Mouse (Mus musculus) hindbrain, embryonic 16.5 days (tissue): ENCODE measurements at regions not wholly inside any gene's neighbourhood (a gene's known extent, or its start where the extent isn't known, plus 50 kb on each side); places are given as distances from the start of the nearest gene placed in this dataset.
A peak's percentile ranks its signal among the peaks of the same experiment; 100 is the strongest.

Experiments used
- ATAC-seq: fragments of 200-750 bp; cut with Nextera tagmentation; 2 replicates; pipeline ENCODE4 v1.8.0; 2017; ENCODE audit warnings: moderate TSS enrichment, moderate library complexity
- H3K27ac ChIP-seq: fragments of 300-500 bp; sonication (generic); 2 replicates; pipeline ENCODE4 v1.5.1; 2014; ENCODE audit warnings: low read depth, mild to moderate bottlenecking, control low read depth, low read length, moderate library complexity
- H3K27me3 ChIP-seq: fragments of 300-500 bp; sonication (generic); replicated peaks from 2 replicates; pipeline ENCODE4 v1.6.1; 2014; ENCODE audit warnings: low read length; ENCODE audit not compliant: control insufficient read depth, insufficient read depth
- H3K36me3 ChIP-seq: fragments of 300-500 bp; sonication (generic); 2 replicates; pipeline ENCODE4 v1.6.1; 2014; ENCODE audit warnings: mild to moderate bottlenecking, low read length, moderate library complexity, mixed read lengths; ENCODE audit not compliant: control insufficient read depth, insufficient read depth
- H3K4me1 ChIP-seq: fragments of 300-500 bp; sonication (generic); 2 replicates; pipeline ENCODE4 v1.6.1; 2014; ENCODE audit warnings: low read depth, low read length; ENCODE audit not compliant: control insufficient read depth, insufficient read depth
- H3K4me2 ChIP-seq: fragments of 300-500 bp; sonication (generic); 2 replicates; pipeline ENCODE4 v1.6.1; 2014; ENCODE audit warnings: mild to moderate bottlenecking, low read length, control low read depth, moderate library complexity
- H3K4me3 ChIP-seq: fragments of 300-500 bp; sonication (generic); 2 replicates; pipeline ENCODE4 v1.5.1; 2014; ENCODE audit warnings: mild to moderate bottlenecking, low read length, control low read depth, moderate library complexity
- H3K9ac ChIP-seq: fragments of 300-500 bp; sonication (generic); 2 replicates; pipeline ENCODE4 v1.6.1; 2014; ENCODE audit warnings: low read depth, mild to moderate bottlenecking, control low read depth, low read length, moderate library complexity
- H3K9me3 ChIP-seq: fragments of 300-500 bp; sonication (generic); 2 replicates; pipeline ENCODE4 v1.6.1; 2014; ENCODE audit warnings: mild to moderate bottlenecking, low read length, moderate library complexity; ENCODE audit not compliant: control insufficient read depth

- no peak overlapping the region for H3K4me3 ChIP-seq
- no peak overlapping the region for H3K4me2 ChIP-seq
- no peaks in the 10 kb centered on the region for H3K4me1 ChIP-seq
- peak; percentile 56; the same call in 1 of the 2 replicates for ATAC-seq
- H3K9ac ChIP-seq: no peak overlapping the region
- H3K27ac ChIP-seq: no peak overlapping the region
- H3K27me3 ChIP-seq: no peaks in the 10 kb centered on the region
- no peaks in the 10 kb centered on the region for H3K9me3 ChIP-seq
- no peaks in the 10 kb centered on the region for H3K36me3 ChIP-seq
Measured at GRCm38 (mm10) chr12:42809864-42810263, 1323.6 kb upstream of the Lrrn3 start.
